Comparison of ENCODE assay signal across 16 mouse cellular contexts in the genomic region with DNA sequence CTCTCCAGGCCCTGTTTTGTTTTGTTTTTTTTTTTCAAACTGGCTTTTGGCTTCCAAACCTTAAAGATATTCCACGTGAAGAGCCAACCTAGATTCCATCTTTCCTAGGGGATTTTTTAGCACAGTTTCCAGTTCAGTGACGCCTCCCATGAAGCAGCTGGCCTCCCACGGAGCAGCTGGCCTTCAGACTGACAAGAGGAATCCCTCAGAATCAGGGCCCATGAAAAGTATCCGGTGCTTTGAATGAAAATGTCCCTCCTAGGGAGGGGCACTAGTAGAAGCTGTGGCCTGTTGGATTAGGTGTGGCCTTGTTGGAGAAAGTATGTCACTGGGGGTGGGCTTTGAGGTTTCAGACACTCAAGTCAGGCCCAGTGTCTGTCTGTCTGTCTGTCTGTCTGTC.
"Had no signal": no experiment of that assay in that cellular context is flagged by ENCODE, and none has a peak within 500 bp of the region (broad histone marks: within the 10 kb centered on the region; RNA-seq: fewer than 3 reads in every experiment).

No protein-coding gene starts in this region.

- H3K36me3 ChIP-seq: limb, embryonic 15.5 days; liver, embryonic 12.5 days; midbrain, embryonic 15.5 days; neural tube, embryonic 13.5 days had no signal

- H3K27me3 ChIP-seq: limb, embryonic 15.5 days; neural tube, embryonic 13.5 days had no signal

- DNase-seq: kidney, adult 9 months; kidney, postnatal 10 days; kidney, postnatal 4 days; lung, embryonic 14.5 days; lung, postnatal 14 days; spleen, adult 18-20 months; thymus, adult 2 months; thymus, postnatal 25 days had no signal

- H3K4me3 ChIP-seq: left cerebral cortex, adult 2 months; limb, embryonic 15.5 days; liver, embryonic 12.5 days; megakaryocyte, embryonic 14.5 days; midbrain, embryonic 15.5 days; neural tube, embryonic 13.5 days had no signal

- H3K27ac ChIP-seq: left cerebral cortex, adult 2 months; limb, embryonic 15.5 days; liver, embryonic 12.5 days; macrophage; midbrain, embryonic 15.5 days; neural tube, embryonic 13.5 days had no signal

- H3K4me2 ChIP-seq: limb, embryonic 15.5 days; liver, embryonic 12.5 days; lung, embryonic 14.5 days; midbrain, embryonic 11.5 days; midbrain, embryonic 15.5 days; neural tube, embryonic 13.5 days had no signal
